Mouse (Mus musculus): ENCODE data around the gene Fbxl4.
"Not testable (repeated sequence)": the region's sequence is repeated elsewhere in the genome, so short reads cannot be mapped to it uniquely, and the experiment has no call there.

Gene Fbxl4

DNA sequence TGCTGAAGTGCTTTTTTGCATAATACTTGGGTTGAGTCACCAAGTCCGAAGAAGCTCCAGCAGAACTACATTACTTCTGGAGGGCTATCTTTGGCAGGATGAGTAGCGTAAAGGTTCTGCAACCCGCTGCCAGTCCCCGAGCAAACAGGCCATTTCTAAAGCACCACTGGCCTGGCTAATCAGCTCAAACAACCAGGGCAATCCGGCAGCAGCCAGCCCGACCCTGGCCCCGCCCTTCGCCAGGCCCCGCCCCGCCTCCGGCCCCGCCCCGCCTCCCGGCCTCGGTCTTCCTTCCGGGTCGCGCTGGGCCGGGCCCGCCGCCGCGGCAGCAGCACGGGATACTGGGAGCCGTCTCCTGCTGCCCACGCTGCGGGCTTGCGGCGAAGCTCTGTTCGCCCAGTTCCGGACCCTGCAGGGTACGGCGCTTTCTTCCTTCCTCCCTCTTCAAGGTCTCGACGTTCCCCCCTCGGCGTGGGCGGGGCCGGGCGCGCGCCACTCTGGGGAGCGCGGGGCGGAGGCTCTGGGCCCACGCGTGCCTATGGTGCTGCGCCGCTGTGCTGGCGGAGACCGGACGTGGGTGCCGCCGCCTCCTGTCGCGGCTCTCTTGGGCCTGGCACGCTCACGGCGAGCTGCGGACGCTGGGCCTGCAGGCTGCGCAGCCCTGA, at the start of gene Fbxl4:
Gene Fbxl4 (plus strand): TSS at position 278 of the 665 bp plus-strand sequence.
- peak; percentile 88 for DNase-seq (ENCODE audit: low spot score)

- no peak for DNase-seq (ENCODE audit: low spot score)
Measured at GRCm38 (mm10) chr4:22314564-22314963, 42.8 kb upstream of the Fbxl4 start.

DNA sequence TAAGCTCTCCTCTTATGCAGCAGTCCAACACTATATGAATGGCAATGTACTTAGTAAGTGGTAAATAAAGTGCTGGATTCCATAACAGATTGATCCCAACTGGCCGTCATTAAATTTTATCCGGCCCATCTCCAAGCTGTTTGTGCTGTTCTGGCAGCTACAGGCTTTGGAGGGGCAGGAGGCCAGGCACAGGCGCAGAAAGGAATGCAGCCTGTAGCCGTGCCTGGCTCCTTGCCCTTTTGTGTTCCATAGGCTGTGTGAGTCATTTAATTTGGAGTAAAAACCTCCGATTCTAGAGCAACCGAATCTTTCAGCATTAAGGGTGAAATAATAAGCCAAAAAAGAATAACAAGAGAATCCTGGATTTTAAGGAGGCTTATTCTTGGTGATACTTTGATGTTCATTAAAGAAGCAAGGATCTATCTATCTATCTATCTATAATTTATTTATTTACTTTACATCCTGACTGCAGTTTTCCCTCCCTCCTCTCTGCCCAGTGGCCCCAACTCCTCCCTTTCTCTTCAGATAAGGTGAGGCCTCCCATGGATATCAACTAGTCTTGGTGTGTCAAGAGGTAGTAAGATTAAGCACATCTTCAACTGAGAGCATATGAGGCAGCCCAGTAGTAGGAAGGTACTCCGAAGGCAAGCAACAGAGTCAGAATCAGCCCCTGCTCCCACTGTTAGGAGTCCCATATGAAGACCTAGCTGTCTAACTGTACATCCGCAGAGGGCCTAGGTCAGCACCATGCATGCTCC, 14.3 kb upstream of the Fbxl4 start:
- DNase-seq (ENCODE audit: low spot score) = no peak

- not testable (repeated sequence) for DNase-seq (ENCODE audit: low spot score)
Measured at GRCm38 (mm10) chr4:22349086-22349485, 8.3 kb upstream of the Fbxl4 start.

DNA sequence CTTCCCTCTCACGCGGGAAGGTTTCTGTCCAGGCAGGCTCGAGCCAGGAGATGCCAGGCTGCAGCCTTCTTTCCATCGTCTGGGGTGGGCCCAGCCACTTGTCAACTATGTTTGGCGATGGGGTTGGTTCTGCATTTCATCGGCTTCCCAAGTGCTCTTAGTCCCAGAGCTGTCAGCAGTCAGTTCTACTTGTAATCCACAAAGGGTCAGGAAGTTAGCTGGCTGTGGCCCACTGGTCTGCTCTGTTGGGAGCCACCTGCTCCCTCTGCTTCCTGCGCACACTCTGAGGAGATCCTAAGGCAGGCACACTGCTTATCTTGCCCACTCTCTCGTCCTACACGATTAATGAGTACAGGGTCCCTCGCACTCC, 573 bp downstream of the Fbxl4 start:
- DNase-seq (ENCODE audit: low spot score) = no peak

GRCm38 (mm10) chr4:22358487-22358886, 1.1 kb downstream of the Fbxl4 start:
- DNase-seq (ENCODE audit: low spot score) = no peak

DNA sequence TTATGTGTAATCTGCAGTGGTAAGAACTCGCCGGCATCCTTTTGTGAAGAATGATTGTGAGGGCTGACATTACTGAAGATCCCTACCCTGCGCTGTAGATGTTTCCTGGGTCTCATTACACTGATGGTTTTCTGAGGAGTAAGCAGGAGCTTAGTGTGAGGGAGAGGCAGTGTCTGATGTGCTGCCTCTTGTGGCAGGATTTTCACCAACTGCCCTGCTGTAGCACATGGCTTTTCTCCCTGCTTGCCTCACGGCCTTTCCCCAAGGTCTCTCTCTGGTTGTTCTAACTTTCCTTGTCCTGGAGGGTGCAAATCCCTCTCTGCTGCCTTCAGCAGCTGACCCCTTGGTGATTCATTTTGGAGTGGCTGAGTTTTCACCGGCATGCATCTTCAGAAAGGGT, 10.0 kb downstream of the Fbxl4 start:
- peak; percentile 4 for DNase-seq (ENCODE audit: low spot score)

DNA sequence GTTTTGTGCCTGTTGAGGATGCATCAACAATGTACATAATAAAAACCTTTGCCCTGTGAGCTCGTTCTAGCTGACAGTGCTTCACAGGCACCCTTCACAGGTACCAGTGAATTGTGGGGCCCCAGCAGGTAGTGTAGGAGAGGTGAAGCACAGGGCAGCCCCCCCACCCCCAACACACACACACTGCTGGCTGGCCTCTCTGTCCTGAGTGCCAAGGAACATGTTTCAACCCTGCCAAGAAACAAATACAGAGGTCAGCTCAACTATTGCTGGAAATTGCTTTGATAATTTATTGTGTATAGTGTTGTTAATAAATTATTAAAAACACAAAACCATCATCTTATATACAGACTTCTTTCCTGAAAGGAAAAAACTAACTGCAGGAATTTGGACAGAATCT, 21.2 kb downstream of the Fbxl4 start:
- no peak for DNase-seq (ENCODE audit: low spot score)

- no peak for DNase-seq (ENCODE audit: low spot score)
Measured at GRCm38 (mm10) chr4:22380646-22381045, 23.3 kb downstream of the Fbxl4 start.

DNA sequence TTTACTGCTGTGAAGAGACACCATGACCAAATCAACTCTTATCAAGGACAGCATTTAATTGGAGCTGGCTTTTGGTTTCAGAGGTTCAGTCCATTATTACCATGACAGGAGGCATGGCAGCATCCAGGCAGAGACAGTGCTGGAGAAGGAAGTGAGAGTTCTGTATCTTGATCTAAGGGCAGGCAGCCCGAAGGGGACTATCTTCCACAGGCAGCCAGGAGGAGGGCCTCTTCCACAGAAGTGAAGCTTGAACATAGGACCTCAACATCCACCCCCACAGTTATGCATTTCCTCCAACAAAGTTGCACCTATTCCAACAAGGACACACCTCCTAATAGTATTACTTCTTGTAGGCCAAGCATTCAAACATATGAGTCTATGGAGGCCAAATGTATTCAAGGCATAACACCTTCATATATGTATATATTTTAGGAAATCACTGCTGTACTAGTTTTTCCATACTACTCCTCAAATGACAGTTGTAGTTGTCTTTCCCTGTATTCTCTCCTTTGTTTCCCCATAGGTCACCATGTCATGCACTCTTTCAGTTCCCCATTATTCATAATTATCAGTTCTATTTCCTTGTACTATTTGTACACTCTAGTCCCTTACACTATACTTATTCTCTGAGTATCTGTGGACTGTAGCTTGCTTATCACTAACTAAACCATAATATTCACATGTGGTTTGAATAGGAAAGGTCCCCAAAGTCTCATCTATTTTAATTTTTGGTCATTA, 26.4 kb downstream of the Fbxl4 start:
- no peak for DNase-seq (ENCODE audit: low spot score)

DNA sequence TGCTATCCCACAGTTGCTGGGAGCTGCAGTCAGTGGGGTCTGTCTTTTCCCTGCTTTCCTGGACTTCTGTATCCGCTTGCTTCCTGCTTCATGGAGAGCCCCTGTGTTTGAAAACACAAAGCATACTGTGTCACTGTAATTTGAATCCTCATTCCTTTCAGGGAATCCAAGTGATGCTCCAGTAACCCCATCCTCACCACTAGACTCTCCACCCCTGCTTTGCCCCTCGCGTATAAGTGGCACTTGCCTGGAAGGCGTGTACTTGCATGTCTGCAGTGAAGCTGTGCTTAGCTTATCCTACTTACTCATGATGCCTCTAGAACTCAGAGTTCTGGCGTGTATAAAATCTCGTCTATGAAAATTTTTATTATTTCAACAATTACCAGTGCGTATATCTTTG, 32.7 kb downstream of the Fbxl4 start:
- DNase-seq (ENCODE audit: low spot score) = no peak

- DNase-seq (ENCODE audit: low spot score) = no peak
Measured at GRCm38 (mm10) chr4:22392777-22393473, 35.6 kb downstream of the Fbxl4 start.

GRCm38 (mm10) chr4:22395404-22395803, 38.1 kb downstream of the Fbxl4 start:
- no peak for DNase-seq (ENCODE audit: low spot score)

DNA sequence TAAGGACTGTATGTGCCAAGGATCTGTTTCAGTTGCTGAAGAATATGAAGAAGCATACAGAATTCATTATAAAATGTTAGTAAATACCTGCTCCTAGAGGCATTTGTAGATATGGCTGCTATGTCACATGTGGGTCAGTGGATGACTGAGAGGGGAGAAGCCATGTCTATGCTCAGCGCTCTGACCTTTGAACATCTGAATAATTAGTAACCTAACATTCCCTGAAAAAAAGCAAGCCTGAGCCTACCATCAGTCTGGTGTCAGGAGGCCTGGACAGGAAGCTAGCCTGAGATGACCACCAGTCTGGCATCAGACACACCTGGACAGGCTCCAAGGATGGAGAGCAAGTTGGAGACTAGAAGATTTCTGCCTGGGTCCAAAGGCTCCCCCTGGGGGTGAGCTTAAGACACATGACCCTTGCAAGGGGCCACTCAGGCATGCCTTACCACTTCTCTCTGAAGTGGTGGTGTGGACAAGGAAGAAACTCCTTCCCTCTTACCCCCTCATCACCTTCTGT, 39.2 kb downstream of the Fbxl4 start:
- no peak for DNase-seq (ENCODE audit: low spot score)

DNA sequence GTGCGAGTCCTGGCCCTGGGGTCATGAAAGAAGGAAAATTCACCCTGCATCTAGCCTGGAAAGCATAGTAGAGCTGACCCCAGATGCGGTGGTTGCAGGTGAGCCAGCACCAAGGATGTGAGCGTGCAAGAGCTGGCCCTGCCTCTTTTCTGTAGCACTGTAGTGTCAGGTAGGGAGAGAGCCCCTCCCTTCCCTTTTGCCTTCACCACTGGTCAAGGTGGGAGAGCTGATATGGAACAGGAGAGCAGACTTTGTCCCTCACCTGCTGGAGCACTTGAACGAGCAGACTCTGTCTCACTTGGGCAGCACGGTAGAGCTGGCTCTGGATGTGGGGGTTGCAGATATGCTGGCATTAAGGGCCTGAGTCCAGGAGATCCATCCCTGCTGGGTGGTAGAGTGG, 39.7 kb downstream of the Fbxl4 start:
- DNase-seq (ENCODE audit: low spot score) = no peak

- no peak for DNase-seq (ENCODE audit: low spot score)
Measured at GRCm38 (mm10) chr4:22402032-22402431, 44.7 kb downstream of the Fbxl4 start.

DNA sequence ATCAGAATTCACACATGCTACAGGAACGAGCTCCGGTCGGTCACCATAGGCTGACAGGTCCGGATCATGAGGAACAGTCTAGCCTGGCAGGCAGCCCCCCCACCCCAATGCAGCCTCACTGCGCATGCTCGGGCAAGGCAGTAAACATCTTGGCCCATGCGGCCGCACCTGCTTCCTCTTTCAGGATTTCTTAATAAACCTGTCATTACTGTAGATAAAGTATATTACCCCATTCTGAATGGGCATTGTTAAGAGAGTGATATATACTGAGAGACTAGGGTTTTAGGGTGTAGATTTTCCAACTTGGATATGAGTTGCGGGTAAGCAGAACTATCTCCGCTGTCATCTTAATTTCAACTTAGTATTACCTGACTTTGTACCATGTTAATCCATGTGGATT, 45.6 kb downstream of the Fbxl4 start:
- no peak for DNase-seq (ENCODE audit: low spot score)

GRCm38 (mm10) chr4:22420627-22421026, 63.3 kb downstream of the Fbxl4 start:
- DNase-seq (ENCODE audit: low spot score) = no peak

GRCm38 (mm10) chr4:22422400-22422799, 65.1 kb downstream of the Fbxl4 start:
- DNase-seq (ENCODE audit: low spot score) = no peak

GRCm38 (mm10) chr4:22428150-22428549, 70.8 kb downstream of the Fbxl4 start:
- no peak for DNase-seq (ENCODE audit: low spot score)

GRCm38 (mm10) chr4:22469575-22469974, 112.2 kb downstream of the Fbxl4 start:
- DNase-seq (ENCODE audit: low spot score) = no peak

All from ovary, postnatal 36 days (tissue).